Mouse (Mus musculus): ENCODE measurements around the gene Gm10130.

DNA sequence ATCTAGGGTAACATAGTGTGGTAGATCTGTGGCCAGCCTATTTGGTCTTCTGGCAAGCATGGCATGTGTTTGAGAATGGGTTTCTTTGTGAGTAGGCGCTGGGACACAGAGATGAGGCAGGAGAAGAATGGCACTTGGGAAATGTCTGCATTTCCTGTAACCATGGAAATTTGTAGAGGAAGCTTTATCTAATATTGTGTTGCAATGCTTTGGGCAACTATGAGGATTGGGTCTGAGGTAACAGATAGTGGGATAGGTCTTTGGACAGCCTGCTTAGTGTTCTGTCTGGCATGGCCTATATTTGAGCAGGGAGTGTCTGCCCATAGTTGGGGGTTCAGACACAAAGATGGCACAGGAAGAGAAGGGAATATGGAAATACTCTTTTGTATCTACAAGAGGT lies 4.5 kb upstream of the Gm10130 start:
- TF ChIP-seq CTCF (IDR thresholded peaks at IDR 0.05; ENCODE audit: extremely low read depth, insufficient read depth, insufficient read length, insufficient replicate concordance) = no peak
- no peak for TF ChIP-seq POLR2A (IDR thresholded peaks at IDR 0.05; ENCODE audit: low read depth, low read length)

All from spleen, adult 2 months (tissue).